Mouse (Mus musculus): ENCODE measurements at regions not wholly inside any gene's neighbourhood (a gene's known extent, or its start where the extent isn't known, plus 50 kb on each side); places are given as distances from the start of the nearest gene placed in this dataset.
"Not testable (repeated sequence)": the region's sequence is repeated elsewhere in the genome, so short reads cannot be mapped to it uniquely, and the experiment has no call there.

DNA sequence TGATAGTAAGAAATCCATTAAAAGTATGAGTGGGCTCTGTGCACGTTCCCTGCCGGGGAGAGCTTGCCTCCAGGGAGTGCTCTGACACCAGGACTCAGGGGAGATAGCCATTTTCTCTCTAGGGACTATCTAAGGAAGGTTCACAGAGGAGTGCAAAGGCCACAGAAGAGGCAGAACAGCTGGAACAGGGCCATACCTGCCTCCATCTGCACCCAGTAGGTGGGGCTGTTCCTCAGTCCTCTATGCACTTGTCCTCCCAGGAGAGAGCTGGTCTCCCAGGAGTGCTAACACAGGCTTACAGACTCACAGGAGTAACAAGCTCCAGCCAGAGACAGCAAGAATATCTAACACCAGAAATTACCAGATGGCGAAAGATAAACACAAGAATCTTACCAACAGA lies 212.7 kb downstream of the Kctd12 start:
- Histone ChIP-seq H3K36me3 (no peaks in the 10 kb centered on the region), H3K9me3 (replicated peaks) (no peaks in the 10 kb centered on the region), H3K4me3 (replicated peaks) (no peak overlapping the region), H3K27ac (replicated peaks) (no peak overlapping the region), H3K4me1 (no peaks in the 10 kb centered on the region), H3K9ac (replicated peaks) (no peak overlapping the region), H3K4me2 (no peak overlapping the region), H3K27me3 (replicated peaks) (no peaks in the 10 kb centered on the region)
- ATAC-seq (ENCODE audit: low FRiP score): no peak
- WGBS: 68% methylated on average over 3 of the region's 3 CpGs

DNA sequence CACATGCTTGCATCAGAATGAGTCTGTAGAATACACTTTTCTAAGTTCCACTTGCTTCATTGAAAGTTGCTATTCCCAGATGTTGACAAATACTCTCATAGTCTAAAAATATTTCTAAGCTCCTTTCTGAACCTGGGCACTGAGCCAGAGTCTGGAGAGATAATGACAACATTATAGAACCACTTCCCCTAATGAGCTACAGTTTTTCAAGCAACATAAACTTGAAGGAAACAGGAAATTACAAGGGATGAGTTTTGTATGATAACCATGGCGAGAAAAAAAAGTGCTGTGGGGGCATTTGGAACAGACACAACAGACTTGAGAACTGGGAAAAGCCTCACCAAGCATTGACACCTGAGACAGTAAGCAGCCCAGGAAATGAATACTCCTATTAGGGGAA lies 233.8 kb downstream of the Kctd12 start:
- Histone ChIP-seq H3K9me3 (replicated peaks) (no peaks in the 10 kb centered on the region), H3K4me2 (no peak overlapping the region), H3K4me1 (no peaks in the 10 kb centered on the region), H3K9ac (replicated peaks) (no peak overlapping the region), H3K36me3 (no peaks in the 10 kb centered on the region), H3K27me3 (replicated peaks) (no peaks in the 10 kb centered on the region), H3K27ac (replicated peaks) (no peak overlapping the region), H3K4me3 (replicated peaks) (no peak overlapping the region)
- no peak for ATAC-seq (ENCODE audit: low FRiP score)
- WGBS: 54% methylated on average over 1 of the region's 1 CpGs

- WGBS: 91% methylated on average over 8 of the region's 8 CpGs
- Histone ChIP-seq H3K4me2 (no peak overlapping the region), H3K27me3 (replicated peaks) (no peaks in the 10 kb centered on the region), H3K4me3 (replicated peaks) (no peak overlapping the region), H3K9me3 (replicated peaks) (no peaks in the 10 kb centered on the region), H3K27ac (replicated peaks) (no peak overlapping the region), H3K36me3 (no peaks in the 10 kb centered on the region), H3K9ac (replicated peaks) (no peak overlapping the region), H3K4me1 (no peaks in the 10 kb centered on the region)
- ATAC-seq (ENCODE audit: low FRiP score): no peak
Observed at GRCm38 (mm10) chr14:102742331-102742730, 240.1 kb downstream of the Kctd12 start.

DNA sequence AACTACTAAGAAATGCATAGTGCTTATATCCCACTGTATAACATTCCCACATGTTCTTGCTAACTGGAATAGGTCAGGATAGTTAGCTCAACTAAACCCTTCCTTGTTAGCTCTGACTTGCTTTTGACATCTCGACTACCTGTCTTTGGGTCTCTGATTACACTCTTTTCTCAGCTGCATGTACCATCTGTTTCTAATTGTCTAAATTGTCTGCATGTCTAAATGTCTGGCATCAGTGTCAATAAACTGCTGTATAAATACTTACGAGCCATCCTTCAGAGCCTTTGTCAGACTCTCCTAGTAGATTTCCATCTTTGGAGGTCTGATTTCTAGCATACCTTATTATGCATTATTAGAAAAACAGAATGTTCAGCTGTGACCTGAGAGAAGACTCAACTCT lies 245.8 kb downstream of the Kctd12 start:
- no peak overlapping the region for H3K9ac ChIP-seq (replicated peaks)
- no peak for ATAC-seq (ENCODE audit: low FRiP score)
- H3K4me2 ChIP-seq: no peak overlapping the region
- H3K27ac ChIP-seq (replicated peaks): no peak overlapping the region
- H3K27me3 ChIP-seq (replicated peaks): no peaks in the 10 kb centered on the region
- H3K9me3 ChIP-seq (replicated peaks): no peaks in the 10 kb centered on the region
- WGBS: 76% methylated on average over 2 of the region's 2 CpGs
- no peak overlapping the region for H3K4me3 ChIP-seq (replicated peaks)
- H3K36me3 ChIP-seq: no peaks in the 10 kb centered on the region
- H3K4me1 ChIP-seq: no peaks in the 10 kb centered on the region

- not testable (repeated sequence) for ATAC-seq (ENCODE audit: low FRiP score); H3K4me2 ChIP-seq
Observed at GRCm38 (mm10) chr14:102733718-102734117, 248.7 kb downstream of the Kctd12 start.

DNA sequence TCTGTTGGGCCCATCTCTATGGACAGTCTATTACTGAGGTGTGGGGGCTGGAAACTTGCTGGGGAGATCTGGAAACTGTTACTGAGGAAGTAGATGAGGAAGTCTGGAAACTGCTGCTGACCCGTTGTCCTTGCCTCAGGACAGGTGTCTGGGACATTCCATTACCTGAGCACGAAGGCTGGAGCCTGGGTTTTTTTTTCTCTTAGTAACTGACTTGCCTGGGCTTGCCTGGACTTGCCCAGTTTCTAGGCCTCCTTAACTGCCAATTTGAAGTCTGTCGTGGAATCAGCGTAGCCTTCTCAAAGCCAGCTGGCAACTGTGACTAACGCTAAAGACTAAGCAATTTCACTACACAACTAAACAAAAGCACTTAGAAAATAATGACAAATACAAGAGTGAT lies 250.7 kb downstream of the Kctd12 start:
- 64% methylated on average over 5 of the region's 5 CpGs for WGBS
- Histone ChIP-seq H3K36me3 (no peaks in the 10 kb centered on the region), H3K27ac (replicated peaks) (no peak overlapping the region), H3K4me3 (replicated peaks) (no peak overlapping the region), H3K9me3 (replicated peaks) (no peaks in the 10 kb centered on the region), H3K27me3 (replicated peaks) (no peaks in the 10 kb centered on the region), H3K4me1 (no peaks in the 10 kb centered on the region), H3K4me2 (no peak overlapping the region), H3K9ac (replicated peaks) (no peak overlapping the region)
- ATAC-seq (ENCODE audit: low FRiP score): no peak

More at GRCm38 (mm10) chr14:102733718-102734117, 248.7 kb downstream of the Kctd12 start:
- H3K9me3 ChIP-seq (replicated peaks); H3K36me3 ChIP-seq; H3K27me3 ChIP-seq (replicated peaks); H3K4me1 ChIP-seq; H3K27ac ChIP-seq (replicated peaks); H3K4me3 ChIP-seq (replicated peaks); H3K9ac ChIP-seq (replicated peaks): not testable (repeated sequence)
- WGBS: 93% methylated on average over 4 of the region's 4 CpGs

DNA sequence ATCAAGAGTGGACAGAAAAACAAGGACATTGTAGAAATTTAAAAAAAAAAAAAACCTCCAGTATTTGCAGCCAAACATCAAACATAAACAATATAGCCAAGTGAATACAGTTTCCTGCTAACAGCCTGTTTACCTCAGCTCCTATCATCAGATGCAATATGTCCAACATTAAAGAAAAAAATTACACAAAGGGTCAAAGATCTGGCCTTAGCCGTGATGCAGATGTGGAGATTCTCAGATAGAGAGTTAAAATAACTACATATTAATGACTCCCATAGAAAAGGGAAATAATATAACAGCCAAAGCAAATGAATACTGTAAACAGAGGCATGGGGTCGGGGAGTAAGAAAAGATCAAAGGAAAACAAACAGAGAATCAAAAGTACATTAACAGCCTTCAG lies 259.8 kb downstream of the Kctd12 start:
- no peaks in the 10 kb centered on the region for H3K27me3 ChIP-seq (replicated peaks)
- H3K9ac ChIP-seq (replicated peaks): no peak overlapping the region
- ATAC-seq (ENCODE audit: low FRiP score): no peak
- no peaks in the 10 kb centered on the region for H3K9me3 ChIP-seq (replicated peaks)
- H3K4me1 ChIP-seq: no peaks in the 10 kb centered on the region
- H3K4me3 ChIP-seq (replicated peaks): no peak overlapping the region
- no peak overlapping the region for H3K4me2 ChIP-seq
- no peak overlapping the region for H3K27ac ChIP-seq (replicated peaks)
- 63% methylated on average over 2 of the region's 2 CpGs for WGBS
- H3K36me3 ChIP-seq: no peaks in the 10 kb centered on the region

DNA sequence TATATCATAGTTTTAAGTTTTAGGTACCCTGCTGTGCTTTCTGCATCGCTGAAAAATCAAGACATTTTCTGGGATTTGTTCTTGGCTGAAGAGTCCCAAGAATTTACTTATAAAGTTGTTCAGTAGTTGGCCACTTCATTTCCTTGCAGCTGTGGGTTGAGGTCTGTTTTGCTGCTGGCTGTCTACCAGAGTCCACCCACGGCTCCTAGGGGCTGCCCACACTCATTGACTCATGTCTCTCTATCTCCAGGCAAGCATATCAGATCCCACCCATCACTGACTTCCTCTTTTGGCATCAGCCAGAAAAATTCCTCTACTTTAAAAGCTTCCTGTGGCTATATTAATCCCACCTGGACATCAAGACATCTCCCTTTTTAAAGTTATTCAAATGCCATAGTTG lies 263.9 kb downstream of the Kctd12 start:
- no peak overlapping the region for H3K4me3 ChIP-seq (replicated peaks)
- H3K36me3 ChIP-seq: no peaks in the 10 kb centered on the region
- ATAC-seq (ENCODE audit: low FRiP score): no peak
- H3K9ac ChIP-seq (replicated peaks): no peak overlapping the region
- H3K9me3 ChIP-seq (replicated peaks): no peaks in the 10 kb centered on the region
- no peak overlapping the region for H3K27ac ChIP-seq (replicated peaks)
- no peak overlapping the region for H3K4me2 ChIP-seq
- 82% methylated on average over 2 of the region's 2 CpGs for WGBS
- H3K27me3 ChIP-seq (replicated peaks): no peaks in the 10 kb centered on the region
- no peaks in the 10 kb centered on the region for H3K4me1 ChIP-seq

DNA sequence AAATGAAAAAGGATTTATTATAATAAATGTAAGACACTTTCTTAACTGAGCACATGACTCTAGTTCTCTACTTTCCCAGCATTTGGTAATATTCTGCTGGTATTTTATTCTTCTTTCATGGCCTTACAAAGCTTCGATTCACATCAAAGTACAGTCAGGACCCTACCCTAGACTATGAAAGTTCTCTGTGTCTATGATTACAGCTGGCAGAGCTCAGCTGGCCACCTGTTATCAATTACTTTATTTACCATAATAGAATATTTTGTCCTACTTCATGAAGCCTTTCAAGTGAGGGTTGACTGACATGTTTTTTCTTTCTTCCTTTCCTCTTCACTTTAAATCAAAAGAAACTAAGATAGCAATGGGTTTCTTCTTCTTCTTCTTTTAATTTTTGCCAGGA lies 269.8 kb downstream of the Kctd12 start:
- H3K27ac ChIP-seq (replicated peaks): no peak overlapping the region
- WGBS: 80% methylated on average over 1 of the region's 1 CpGs
- no peaks in the 10 kb centered on the region for H3K4me1 ChIP-seq
- no peaks in the 10 kb centered on the region for H3K27me3 ChIP-seq (replicated peaks)
- no peak for ATAC-seq (ENCODE audit: low FRiP score)
- no peaks in the 10 kb centered on the region for H3K36me3 ChIP-seq
- H3K9me3 ChIP-seq (replicated peaks): no peaks in the 10 kb centered on the region
- no peak overlapping the region for H3K9ac ChIP-seq (replicated peaks)
- no peak overlapping the region for H3K4me3 ChIP-seq (replicated peaks)
- no peak overlapping the region for H3K4me2 ChIP-seq

- ATAC-seq (ENCODE audit: low FRiP score): no peak
- 88% methylated on average over 5 of the region's 5 CpGs for WGBS
- Histone ChIP-seq H3K9ac (replicated peaks) (no peak overlapping the region), H3K4me2 (no peak overlapping the region), H3K4me1 (no peaks in the 10 kb centered on the region), H3K36me3 (no peaks in the 10 kb centered on the region), H3K27me3 (replicated peaks) (no peaks in the 10 kb centered on the region), H3K4me3 (replicated peaks) (no peak overlapping the region), H3K27ac (replicated peaks) (no peak overlapping the region), H3K9me3 (replicated peaks) (no peaks in the 10 kb centered on the region)
Observed at GRCm38 (mm10) chr14:102706704-102707336, 275.6 kb downstream of the Kctd12 start.

DNA sequence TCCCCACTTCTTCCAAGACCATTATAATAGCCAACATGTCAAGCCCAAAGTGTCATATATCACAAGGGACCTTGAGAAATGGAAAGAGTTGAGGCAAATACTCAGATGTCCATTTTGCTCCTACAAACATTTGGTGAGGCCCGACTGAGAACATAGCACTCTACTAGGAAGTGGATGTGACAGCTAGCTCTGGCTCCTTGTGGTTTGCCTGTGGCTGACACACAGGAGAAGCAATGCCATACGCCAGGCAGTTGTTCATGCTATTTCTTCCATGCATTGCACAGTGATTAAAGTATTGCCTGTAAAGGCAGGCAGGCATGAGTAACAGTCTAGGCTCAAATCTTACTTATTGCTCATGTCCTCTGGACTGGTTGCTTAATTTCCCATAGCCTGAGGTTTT lies 281.3 kb downstream of the Kctd12 start:
- ATAC-seq (ENCODE audit: low FRiP score): no peak
- Histone ChIP-seq H3K9me3 (replicated peaks) (no peaks in the 10 kb centered on the region), H3K27ac (replicated peaks) (no peak overlapping the region), H3K9ac (replicated peaks) (no peak overlapping the region), H3K4me3 (replicated peaks) (no peak overlapping the region), H3K4me1 (no peaks in the 10 kb centered on the region), H3K27me3 (replicated peaks) (no peaks in the 10 kb centered on the region), H3K4me2 (no peak overlapping the region), H3K36me3 (no peaks in the 10 kb centered on the region)
- 80% methylated on average over 2 of the region's 2 CpGs for WGBS

GRCm38 (mm10) chr14:102700457-102700856 lies 282.0 kb downstream of the Kctd12 start:
- peak; percentile 59; the same call in 1 of the 2 replicates for ATAC-seq (ENCODE audit: low FRiP score)
- no peaks in the 10 kb centered on the region for H3K9me3 ChIP-seq (replicated peaks)
- H3K4me1 ChIP-seq: no peaks in the 10 kb centered on the region
- no peaks in the 10 kb centered on the region for H3K36me3 ChIP-seq
- H3K9ac ChIP-seq (replicated peaks): no peak overlapping the region
- 0 out of 2 replicates have a peak overlapping the region, but pooled peaks have one; percentile 9 for H3K27ac ChIP-seq (replicated peaks)
- H3K4me3 ChIP-seq (replicated peaks): no peak overlapping the region
- 58% methylated on average over 6 of the region's 6 CpGs for WGBS
- no peak overlapping the region for H3K4me2 ChIP-seq
- no peaks in the 10 kb centered on the region for H3K27me3 ChIP-seq (replicated peaks)

DNA sequence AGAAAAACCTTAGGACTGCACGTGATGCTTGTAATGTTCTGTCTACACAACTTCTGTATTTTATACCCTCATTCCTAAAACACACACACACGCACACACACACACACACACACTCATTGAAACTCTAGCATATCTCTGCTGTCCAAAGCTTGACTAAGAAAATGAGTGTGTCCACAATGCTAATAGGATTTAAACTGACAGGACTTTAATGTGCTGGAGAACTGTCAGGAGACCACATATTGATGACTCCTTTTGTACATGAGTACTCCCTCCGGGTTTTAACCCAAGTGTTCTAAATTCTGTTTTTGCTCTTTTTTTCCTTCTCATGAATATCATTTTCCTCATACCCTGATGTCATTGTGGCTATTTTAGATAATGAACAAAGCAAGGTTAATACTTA lies 283.4 kb downstream of the Kctd12 start:
- WGBS: 81% methylated on average over 3 of the region's 3 CpGs
- no peaks in the 10 kb centered on the region for H3K27me3 ChIP-seq (replicated peaks)
- ATAC-seq (ENCODE audit: low FRiP score): no peak
- H3K4me2 ChIP-seq: no peak overlapping the region
- H3K9me3 ChIP-seq (replicated peaks): no peaks in the 10 kb centered on the region
- H3K36me3 ChIP-seq: no peaks in the 10 kb centered on the region
- H3K4me3 ChIP-seq (replicated peaks): no peak overlapping the region
- H3K4me1 ChIP-seq: no peaks in the 10 kb centered on the region
- no peak overlapping the region for H3K9ac ChIP-seq (replicated peaks)
- H3K27ac ChIP-seq (replicated peaks): no peak overlapping the region
